Mouse (Mus musculus): Measurements from ENCODE around the gene Vwa8.

GRCm38 (mm10) chr14:78996359-78996758, 147.5 kb downstream of the Vwa8 start:
- TF ChIP-seq CTCF (IDR thresholded peaks at IDR 0.05) (no peak), EP300 (IDR thresholded peaks at IDR 0.05) (no peak)
